Comparison of ENCODE assay signal across 23 mouse cellular contexts in the genomic region with DNA sequence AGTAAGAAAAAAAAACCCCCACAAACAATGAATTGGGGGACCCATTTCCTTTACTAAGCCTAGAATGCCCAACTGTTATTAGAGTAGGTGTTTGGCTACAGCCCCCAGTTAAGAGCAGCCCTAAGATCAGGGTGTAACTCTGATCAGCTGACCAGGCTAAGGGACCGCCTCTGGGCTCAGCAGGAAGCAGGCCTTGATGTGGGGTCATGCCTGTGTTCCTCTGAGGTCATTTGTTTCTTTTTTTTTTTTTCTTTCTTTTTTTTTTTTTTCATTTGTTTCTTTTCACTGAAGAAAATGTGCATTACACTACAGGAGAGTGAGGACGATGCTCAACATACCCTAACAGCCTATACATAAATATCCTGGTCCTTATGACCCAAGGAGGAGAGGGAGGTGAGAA.
"Had no signal": no experiment of that assay in that cellular context is flagged by ENCODE, and none has a peak within 500 bp of the region (broad histone marks: within the 10 kb centered on the region; RNA-seq: fewer than 3 reads in every experiment).

No protein-coding gene starts in this region.

- DNase-seq: gastrocnemius, postnatal 14 days; gastrocnemius, postnatal 36 days; heart, adult 18-20 months; heart, postnatal 10 days; kidney, adult 11 months; kidney, adult 2 months; kidney, adult 9 months; kidney, postnatal 14 days; kidney, postnatal 36 days; layer of hippocampus, adult 9-11 months; layer of hippocampus, postnatal 36 days; left cerebral cortex, postnatal 4 days had no signal

- H3K4me1 ChIP-seq: heart, embryonic 10.5 days; heart, embryonic 12.5 days; hindbrain, embryonic 13.5 days; hindbrain, embryonic 15.5 days; kidney, embryonic 15.5 days; limb, embryonic 13.5 days; limb, embryonic 15.5 days; liver, embryonic 12.5 days had no signal

- H3K9me3 ChIP-seq: hindbrain, embryonic 15.5 days; limb, embryonic 15.5 days; liver, embryonic 12.5 days had no signal

- H3K4me3 ChIP-seq: heart, embryonic 10.5 days; heart, embryonic 12.5 days; hindbrain, embryonic 13.5 days; hindbrain, embryonic 15.5 days; kidney, embryonic 15.5 days; limb, embryonic 13.5 days; limb, embryonic 15.5 days; liver, embryonic 12.5 days had no signal

- H3K9ac ChIP-seq: heart, embryonic 12.5 days; hindbrain, embryonic 13.5 days; hindbrain, embryonic 15.5 days; kidney, embryonic 15.5 days; limb, embryonic 13.5 days; limb, embryonic 15.5 days; liver, embryonic 12.5 days; liver, embryonic 14.5 days had no signal

- H3K27me3 ChIP-seq: heart, embryonic 12.5 days; hindbrain, embryonic 13.5 days; hindbrain, embryonic 15.5 days; kidney, embryonic 15.5 days; limb, embryonic 13.5 days; limb, embryonic 15.5 days; liver, embryonic 12.5 days had no signal

- H3K27ac ChIP-seq: heart, embryonic 10.5 days; hindbrain, embryonic 13.5 days; hindbrain, embryonic 15.5 days; hindbrain, postnatal 0 days; kidney, embryonic 15.5 days; kidney, postnatal 0 days; limb, embryonic 13.5 days; limb, embryonic 15.5 days; liver, embryonic 12.5 days; liver, embryonic 14.5 days had no signal
